Mouse (Mus musculus) kidney, postnatal 4 days (tissue): ENCODE data around the gene Cdk15.

Experiments used
- DNase-seq, 2 experiments: peaks; one replicate each; pipeline ENCODE4 v3.0.0; 2021; ENCODE audit warnings: mixed read lengths in 2 of 2

The Cdk15 gene

DNA sequence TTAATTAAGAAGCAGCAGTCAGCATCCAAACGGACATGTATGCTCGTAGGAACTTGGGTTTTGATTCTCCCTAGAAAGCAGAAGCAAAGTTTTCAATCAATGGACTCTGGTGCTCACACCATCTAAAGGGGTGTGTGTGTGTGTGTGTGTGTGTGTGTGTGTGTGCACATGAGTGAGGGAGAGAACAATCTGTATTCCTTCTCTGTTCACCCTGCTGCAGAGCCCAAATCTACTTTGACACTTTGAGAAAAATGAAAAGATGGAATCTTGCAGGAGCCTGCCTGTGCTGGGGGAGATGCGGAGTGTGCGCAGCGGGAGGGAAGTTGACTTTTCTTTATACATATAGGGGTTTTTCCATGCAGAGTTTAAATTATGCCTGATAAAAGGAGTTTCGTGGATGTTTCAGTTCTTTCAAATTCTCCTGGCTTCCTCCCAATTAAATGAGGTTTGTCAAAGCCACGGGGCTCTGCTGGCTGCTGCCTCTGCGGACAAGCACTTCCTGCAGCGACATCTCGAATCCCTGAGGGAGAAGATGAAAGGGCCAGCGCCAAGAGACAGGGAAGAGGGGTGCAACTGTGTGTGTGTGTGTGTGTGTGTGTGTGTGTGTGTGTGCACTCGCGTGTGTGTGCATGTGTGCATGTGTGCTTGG is 76.2 kb downstream of the Cdk15 start:
- peak; percentile 39 to 49 for DNase-seq

- DNase-seq, result no peak
Measured at GRCm38 (mm10) chr1:59333386-59333759, 76.7 kb downstream of the Cdk15 start.

DNA sequence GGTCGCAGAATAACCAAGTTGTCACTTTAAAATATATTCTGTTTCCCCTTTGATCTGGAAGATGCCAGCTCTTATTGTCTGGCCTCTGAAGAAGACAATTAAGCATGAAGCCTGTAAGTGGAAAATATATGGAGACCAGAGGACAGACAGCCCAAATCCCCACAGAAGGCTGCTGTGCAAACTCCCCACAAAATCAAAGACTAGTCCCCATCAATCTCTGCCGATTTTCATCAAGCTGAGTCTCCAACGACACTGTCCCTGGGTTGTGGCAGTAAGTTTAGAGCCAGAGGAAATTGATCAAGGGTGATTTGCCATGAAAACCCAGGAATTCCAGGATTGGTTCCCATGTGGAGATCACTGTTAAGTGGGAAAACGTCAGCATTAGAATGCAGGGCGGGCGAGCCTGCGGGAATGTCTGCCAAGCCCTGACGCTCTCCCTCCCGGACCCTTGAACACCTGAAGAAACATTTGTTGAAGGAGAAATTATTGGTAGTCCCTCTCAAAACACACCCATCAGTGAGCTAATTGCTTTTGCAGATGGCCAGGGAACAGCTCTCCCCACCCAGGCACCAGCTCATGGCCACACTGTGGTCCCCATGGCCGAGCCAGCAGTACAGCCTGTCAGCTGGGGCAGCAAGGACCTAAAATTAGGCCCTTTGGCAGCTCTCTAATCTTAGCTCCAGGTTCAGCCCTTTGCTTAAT is 77.3 kb downstream of the Cdk15 start:
- DNase-seq, result peak in 1 of 2 experiments; percentile 39

GRCm38 (mm10) chr1:59334562-59334890 is 77.8 kb downstream of the Cdk15 start:
- DNase-seq, result no peak

DNA sequence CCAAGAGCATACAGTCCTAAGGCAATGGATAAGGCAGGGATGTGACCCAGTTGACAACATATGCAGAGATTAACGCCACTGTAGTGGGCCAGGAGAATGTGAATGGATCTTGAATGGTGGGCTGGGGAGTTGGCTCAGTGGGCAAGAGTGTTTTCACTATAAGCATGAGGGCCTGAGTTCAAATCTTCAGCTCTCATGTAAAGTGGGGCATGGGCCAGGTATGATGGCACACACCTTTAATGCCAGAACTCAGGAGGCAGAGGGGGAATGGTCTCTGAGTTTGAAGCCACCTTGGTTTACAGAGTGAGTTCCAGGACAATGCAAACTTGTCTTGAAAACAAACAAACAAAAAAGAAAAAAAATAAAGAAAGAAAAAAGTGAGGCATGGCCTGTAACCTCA is 79.5 kb downstream of the Cdk15 start:
- DNase-seq, result no peak

GRCm38 (mm10) chr1:59340814-59341588 is 84.3 kb downstream of the Cdk15 start:
- DNase-seq, result peak in 1 of 2 experiments; percentile 40

DNA sequence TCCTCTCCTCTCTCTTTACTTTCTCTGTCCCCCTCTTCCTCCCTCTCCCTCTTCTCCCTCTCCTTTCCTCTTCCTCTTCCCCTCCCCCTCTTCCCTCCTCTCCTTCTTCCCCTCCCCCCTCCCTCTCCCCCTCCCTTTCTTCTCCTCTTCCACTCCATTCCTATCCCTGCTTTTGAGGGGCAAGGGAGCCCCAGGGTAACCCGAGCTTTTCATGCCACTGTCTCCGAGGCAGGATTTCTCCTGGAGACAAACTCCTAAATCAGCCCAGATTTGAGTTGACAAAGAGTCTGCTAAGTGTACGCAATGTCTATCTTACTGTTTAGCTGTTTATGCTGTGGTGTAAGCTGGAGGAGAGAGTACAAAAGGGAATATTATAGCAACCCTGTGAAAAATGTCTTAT is 85.0 kb downstream of the Cdk15 start:
- DNase-seq, result no peak

GRCm38 (mm10) chr1:59342146-59342545 is 85.4 kb downstream of the Cdk15 start:
- no peak for DNase-seq

DNA sequence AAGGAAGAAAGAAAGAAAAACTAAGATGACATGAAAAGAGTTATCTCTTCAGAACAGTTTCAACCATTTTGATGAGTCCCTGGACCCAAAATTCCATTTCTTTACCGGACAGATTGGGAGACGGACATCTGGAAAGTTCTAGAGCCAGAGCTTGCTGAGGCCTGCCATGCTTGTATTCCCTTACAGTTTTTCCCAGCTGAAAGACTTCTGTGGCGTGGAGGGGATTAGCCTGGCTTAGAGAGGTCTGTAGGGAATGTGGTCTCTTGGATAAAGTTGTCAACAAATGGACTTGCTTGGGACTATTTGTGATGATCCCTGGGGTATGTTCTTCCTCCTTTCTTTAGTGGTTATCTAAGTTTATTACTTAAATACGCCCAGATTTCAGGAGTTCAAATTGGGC is 96.0 kb downstream of the Cdk15 start:
- DNase-seq, result no peak

DNA sequence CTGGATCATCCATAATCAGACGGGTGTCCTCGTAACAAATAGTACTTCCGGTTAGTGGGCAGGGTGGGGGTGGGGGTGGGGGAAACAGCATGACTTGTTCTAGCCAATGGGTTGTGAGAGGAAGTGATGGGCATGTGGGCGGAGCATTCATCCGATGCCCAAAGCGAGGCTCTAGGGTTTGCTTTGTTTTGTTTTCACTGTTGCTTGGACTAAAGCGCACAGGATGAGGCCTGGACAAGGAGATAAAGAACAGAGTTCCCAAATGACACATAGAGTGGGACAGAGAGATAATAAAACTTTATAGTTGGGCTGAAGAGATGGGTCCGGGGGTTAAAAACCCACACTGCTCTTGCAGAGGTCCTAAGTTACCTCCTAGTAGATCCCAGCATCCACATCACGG is 98.7 kb downstream of the Cdk15 start:
- DNase-seq, result no peak

- DNase-seq, result no peak
Measured at GRCm38 (mm10) chr1:59359136-59359535, 102.4 kb downstream of the Cdk15 start.

DNA sequence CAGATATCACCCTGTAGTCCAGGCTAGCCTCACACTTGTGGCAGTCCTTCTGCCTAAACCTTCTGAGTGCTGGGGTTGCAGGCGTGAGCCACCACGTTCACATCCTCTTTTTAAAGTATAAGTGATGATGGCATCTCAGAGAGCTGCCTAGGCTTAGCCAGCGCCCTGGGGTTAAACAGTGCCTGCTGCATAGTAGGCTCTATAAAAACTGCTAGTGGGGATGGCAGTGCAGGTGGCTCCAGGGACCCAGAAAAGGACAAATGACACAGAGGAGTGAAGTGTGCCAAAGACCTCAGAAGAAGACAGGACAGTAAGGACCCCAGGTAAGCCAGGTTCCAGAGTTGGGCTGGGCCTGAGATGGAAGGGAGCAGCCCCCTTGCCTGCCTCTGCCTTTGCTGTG is 104.1 kb downstream of the Cdk15 start:
- no peak for DNase-seq

- DNase-seq, result no peak
Measured at GRCm38 (mm10) chr1:59361460-59361859, 104.8 kb downstream of the Cdk15 start.

- no peak for DNase-seq
Measured at GRCm38 (mm10) chr1:59361966-59362365, 105.3 kb downstream of the Cdk15 start.

- no peak for DNase-seq
Measured at GRCm38 (mm10) chr1:59364463-59365040, 107.8 kb downstream of the Cdk15 start.

- DNase-seq, result peak; percentile 45 to 62
Measured at GRCm38 (mm10) chr1:59367928-59368648, 111.4 kb downstream of the Cdk15 start.

- peak in 1 of 2 experiments; percentile 20 for DNase-seq
Measured at GRCm38 (mm10) chr1:59368649-59369319, 112.1 kb downstream of the Cdk15 start.

GRCm38 (mm10) chr1:59369320-59369685 is 112.6 kb downstream of the Cdk15 start:
- DNase-seq, result no peak

GRCm38 (mm10) chr1:59370355-59370950 is 113.7 kb downstream of the Cdk15 start:
- no peak for DNase-seq

DNA sequence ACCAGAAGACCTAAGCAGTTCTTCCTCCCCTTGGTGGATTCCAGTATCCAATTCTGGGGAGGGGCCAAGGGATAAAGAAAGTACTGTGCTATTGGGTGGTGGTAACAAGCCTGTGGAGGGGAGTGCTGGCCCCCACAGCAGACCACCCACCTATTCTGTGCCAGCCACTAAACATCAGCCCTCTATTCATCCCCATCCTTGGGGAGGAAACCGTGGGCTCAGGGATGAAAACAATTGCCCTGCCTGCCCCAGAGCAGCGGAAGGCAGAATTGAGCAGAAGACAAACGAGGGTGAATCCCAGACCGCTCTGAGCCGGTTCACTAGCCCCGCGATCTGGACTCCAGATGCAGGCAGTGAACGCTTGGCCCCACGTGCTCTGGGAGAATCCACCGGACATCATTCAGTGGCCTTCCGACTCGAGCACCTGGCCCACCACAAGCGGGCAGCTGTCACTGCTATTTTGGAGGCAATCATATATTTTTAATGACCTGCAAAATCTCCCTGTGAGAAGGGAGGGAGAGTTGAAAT is 119.4 kb downstream of the Cdk15 start:
- peak in 1 of 2 experiments; percentile 34 for DNase-seq

DNA sequence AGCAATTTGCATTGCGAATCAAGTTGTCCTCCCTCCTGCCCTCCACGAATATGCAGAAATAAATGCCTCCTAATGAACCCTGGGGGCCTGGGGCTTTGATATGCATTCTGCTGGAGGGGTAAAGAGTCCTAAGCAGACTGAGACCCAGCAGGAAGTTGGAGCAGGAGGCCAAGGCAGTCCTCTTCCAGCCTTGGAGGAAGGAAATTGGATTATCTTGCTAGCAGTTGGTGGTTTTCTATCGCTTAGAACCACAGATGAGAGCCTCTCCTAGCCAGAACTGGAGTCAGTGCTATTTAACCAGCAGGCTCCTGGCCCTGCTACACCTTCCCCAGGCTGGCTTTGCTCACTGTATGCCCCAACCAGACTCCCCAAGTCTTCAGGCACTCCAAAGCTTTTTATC is 119.9 kb downstream of the Cdk15 start:
- DNase-seq, result no peak

GRCm38 (mm10) chr1:59377312-59377711 is 120.6 kb downstream of the Cdk15 start:
- DNase-seq, result no peak
